Mouse (Mus musculus): Measurements from ENCODE around the gene Capn7.

DNA sequence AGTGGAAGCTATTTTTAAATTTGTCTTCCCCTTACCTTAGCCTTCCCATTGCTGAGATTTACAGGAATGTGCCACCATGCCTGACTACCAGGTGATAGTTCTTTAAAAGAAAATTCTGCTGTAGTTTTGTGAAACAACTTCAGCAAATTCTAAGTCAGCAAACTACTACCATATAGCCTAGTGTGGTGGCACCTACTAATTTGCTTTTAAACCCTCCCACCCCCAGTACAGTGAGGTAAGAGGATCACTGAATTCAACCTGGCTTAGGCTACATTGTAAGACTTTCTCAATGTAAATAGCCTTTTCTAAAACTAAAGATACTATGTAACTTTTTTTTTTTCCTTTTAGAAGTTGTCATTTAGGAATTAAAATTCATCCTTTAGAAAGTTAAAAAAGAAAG lies 1.5 kb downstream of the Capn7 start:
- no peak for TF ChIP-seq POLR2A (IDR thresholded peaks at IDR 0.05; ENCODE audit: low read depth, low read length)
- TF ChIP-seq CTCF (IDR thresholded peaks at IDR 0.05; ENCODE audit: extremely low read depth, insufficient read length, insufficient replicate concordance, low read depth, low read length): no peak

Measured in small intestine, adult 2 months (tissue).